Mouse (Mus musculus) kidney, postnatal 0 days (tissue): ENCODE data around the gene Iqgap2. TPM values are rescaled to one million over a fixed set of nuclear protein-coding genes. Genes with fewer than 3 reads are reported as not detected.

Experiments used
- ATAC-seq: fragments of 200-750 bp; cut with Nextera tagmentation; replicated peaks from 2 replicates; pipeline ENCODE4 v1.8.0; 2017; ENCODE audit warnings: low read depth, moderate number of reproducible peaks, moderate TSS enrichment, moderate library complexity; ENCODE audit not compliant: low FRiP score
- DNase-seq: peaks from one replicate; pipeline ENCODE4 v3.0.0-alpha.2; 2016; ENCODE audit warnings: low spot score
- H3K27ac ChIP-seq: fragments of 300-500 bp; sonication (generic); 2 replicates; pipeline ENCODE4 v1.5.1; 2014; ENCODE audit warnings: mild to moderate bottlenecking
- H3K27me3 ChIP-seq: fragments of 300-500 bp; sonication (generic); 2 replicates; pipeline ENCODE4 v1.6.1; 2014; ENCODE audit warnings: low read length, mixed read lengths; ENCODE audit not compliant: insufficient read depth
- H3K36me3 ChIP-seq: fragments of 300-500 bp; sonication (generic); 2 replicates; pipeline ENCODE4 v1.6.1; 2014; ENCODE audit warnings: low read length, mixed read lengths; ENCODE audit not compliant: insufficient read depth
- H3K4me1 ChIP-seq: fragments of 300-500 bp; sonication (generic); replicated peaks from 2 replicates; pipeline ENCODE4 v1.6.1; 2014; ENCODE audit warnings: antibody characterized with exemption, low read length, mixed read lengths; ENCODE audit not compliant: insufficient read depth
- H3K4me2 ChIP-seq: fragments of 300-500 bp; sonication (generic); 2 replicates; pipeline ENCODE4 v1.6.1; 2014; ENCODE audit warnings: mild to moderate bottlenecking, low read length, moderate library complexity, mixed read lengths
- H3K4me3 ChIP-seq: fragments of 300-500 bp; sonication (generic); replicated peaks from 2 replicates; pipeline ENCODE4 v1.5.1; 2014; ENCODE audit warnings: low read depth, low read length
- H3K9ac ChIP-seq: fragments of 300-500 bp; sonication (generic); 2 replicates; pipeline ENCODE4 v1.6.1; 2014; ENCODE audit warnings: low read depth, low read length
- H3K9me3 ChIP-seq: fragments of 300-500 bp; sonication (generic); replicated peaks from 2 replicates; pipeline ENCODE4 v1.6.1; 2016; ENCODE audit warnings: low read length, inconsistent platforms, mixed read lengths
- CTCF ChIP-seq: IDR thresholded peaks from 2 replicates; pipeline ENCODE4 v1.5.1; 2016; ENCODE audit warnings: antibody characterized with exemption, low read depth, mild to moderate bottlenecking, moderate library complexity
- WGBS: fragments of 180-500 bp; shearing (Covaris S2); extraction: QIAGEN DNeasy Blood & Tissue Kit; methylation state at CpG from one replicate; pipeline ENCODE4 v1.1.7; 2014; 5-methylcytosine and 5-hydroxymethylcytosine counted together
- polyA plus RNA-seq: library from polyadenylated mRNA; unstranded; fragments of >200 nt; fragmentation: Nextera tagmentation; extraction: Ambion mirVana; gene quantifications from 2 replicates; pipeline ENCODE4 v1.2.1, GENCODE M21; 2015

Iqgap2 gene
- polyA plus RNA-seq, 1 experiment from 2014 or later = 9.8 TPM

GRCm38 (mm10) chr13:95581850-95582249 is 309.9 kb downstream of the Iqgap2 start:
- Histone ChIP-seq H3K9me3 (no peaks in the 10 kb centered on the region), H3K4me2 (no peak overlapping the region), H3K4me1 (no peaks in the 10 kb centered on the region), H3K4me3 (no peak overlapping the region), H3K27me3 (no peaks in the 10 kb centered on the region), H3K9ac (no peak overlapping the region), H3K36me3 (no peaks in the 10 kb centered on the region), H3K27ac (no peak overlapping the region)
- WGBS = 43% methylated on average over 1 of the region's 1 CpGs
- ATAC-seq (no peak), DNase-seq (no peak)
- TF ChIP-seq CTCF = no peak

GRCm38 (mm10) chr13:95578016-95578697 is 313.6 kb downstream of the Iqgap2 start:
- H3K27ac ChIP-seq = no peak overlapping the region
- no peak overlapping the region for H3K4me3 ChIP-seq
- no peaks in the 10 kb centered on the region for H3K4me1 ChIP-seq
- H3K9me3 ChIP-seq = no peaks in the 10 kb centered on the region
- WGBS = 84% methylated on average over 5 of the region's 5 CpGs
- H3K36me3 ChIP-seq = no peaks in the 10 kb centered on the region
- no peak overlapping the region for H3K9ac ChIP-seq
- TF ChIP-seq CTCF = no peak
- no peaks in the 10 kb centered on the region for H3K27me3 ChIP-seq
- DNase-seq (no peak), ATAC-seq (no peak)
- H3K4me2 ChIP-seq = no peak overlapping the region

Other genes starting within 250 kb of the Iqgap2 start
- gene F2rl2, start 195.1 kb downstream of the Iqgap2 start, polyA plus RNA-seq = 0.09 and 0.11 TPM in 2 replicates
- gene Gm20075, start 189.5 kb upstream of the Iqgap2 start, polyA plus RNA-seq = 24.0 and 28.2 TPM in 2 replicates
- not detected in 2 replicates for gene Gm17190, start 190.1 kb upstream of the Iqgap2 start, polyA plus RNA-seq
- 0.39 and 0.54 TPM in 2 replicates for gene Sv2c, start 240.7 kb upstream of the Iqgap2 start, polyA plus RNA-seq